Mouse (Mus musculus) spleen, adult 12 weeks (tissue): ENCODE data around the gene Rgsl1.
A peak's percentile ranks its signal among the peaks of the same experiment; 100 is the strongest.
"Not testable (repeated sequence)": the region's sequence is repeated elsewhere in the genome, so short reads cannot be mapped to it uniquely, and the experiment has no call there.

Experiments
- DNase-seq: peaks from one replicate; pipeline ENCODE4 v3.0.0; 2022; ENCODE audit warnings: low spot score

Gene Rgsl1

DNA sequence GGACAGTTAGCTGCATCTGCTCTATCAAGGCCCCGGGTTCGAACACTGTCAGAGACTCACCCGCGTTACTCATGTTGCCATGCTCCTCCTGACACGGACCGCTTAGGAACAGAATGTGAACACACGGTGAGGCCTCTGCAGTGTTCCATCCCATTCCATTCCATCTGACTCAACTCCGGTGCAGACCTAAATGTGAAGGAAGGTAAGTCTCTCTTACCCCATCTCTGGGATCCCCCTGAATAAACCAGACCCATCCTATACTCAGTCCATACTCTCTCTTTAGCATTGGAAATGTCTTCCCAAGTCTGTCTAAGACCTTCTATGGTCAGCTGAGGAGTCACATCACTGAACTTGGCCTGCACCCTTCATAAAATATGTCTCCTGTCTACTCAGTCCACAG lies at the start of gene Rgsl1:
Gene Rgsl1, minus strand, starts transcription at position 101 of the 400 bp plus-strand sequence.
- DNase-seq, result no peak

DNA sequence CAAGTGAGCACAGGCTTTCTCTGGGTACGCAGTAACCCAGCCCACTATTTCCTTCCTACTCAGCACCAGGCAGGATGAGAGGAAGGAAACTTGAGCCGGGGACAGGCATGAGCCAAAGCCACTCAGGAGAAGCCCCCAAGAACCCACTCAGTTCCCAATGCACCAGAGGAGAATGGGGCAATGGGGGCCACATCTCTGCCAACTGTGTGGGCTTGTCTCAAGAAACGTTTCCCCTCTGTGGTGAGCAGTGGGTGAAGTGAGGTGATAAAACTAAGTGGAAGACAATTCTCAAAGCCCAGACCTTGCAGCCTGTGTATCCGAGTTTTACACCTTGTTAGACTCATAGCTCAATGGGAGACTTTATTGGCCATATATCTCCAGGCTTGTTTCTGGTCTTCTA lies 47.5 kb upstream of the Rgsl1 start, which contains the start of gene Teddm1a:
Gene Teddm1a, plus strand, starts transcription at position 301 of the 400 bp plus-strand sequence.
- DNase-seq, result no peak

DNA sequence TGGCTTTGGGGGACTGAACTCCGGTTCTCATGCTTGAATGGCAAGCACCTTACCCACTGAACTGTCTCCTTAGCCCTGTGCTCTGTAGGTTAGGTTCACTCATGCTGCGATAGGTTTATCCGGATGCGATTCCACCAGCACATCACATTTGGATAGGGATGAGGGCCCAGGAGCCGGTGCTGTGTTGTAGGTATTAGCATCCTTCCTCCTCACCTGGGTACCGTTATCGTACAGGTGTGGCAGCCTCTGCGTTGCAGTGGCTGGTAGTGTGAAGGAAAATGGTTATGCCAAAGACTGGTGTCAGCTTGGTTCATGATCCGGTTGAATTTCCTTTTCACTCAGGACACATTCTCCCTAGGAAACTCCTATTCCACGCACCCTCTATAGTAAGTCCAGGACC lies 46.2 kb upstream of the Rgsl1 start:
- DNase-seq, result no peak

DNA sequence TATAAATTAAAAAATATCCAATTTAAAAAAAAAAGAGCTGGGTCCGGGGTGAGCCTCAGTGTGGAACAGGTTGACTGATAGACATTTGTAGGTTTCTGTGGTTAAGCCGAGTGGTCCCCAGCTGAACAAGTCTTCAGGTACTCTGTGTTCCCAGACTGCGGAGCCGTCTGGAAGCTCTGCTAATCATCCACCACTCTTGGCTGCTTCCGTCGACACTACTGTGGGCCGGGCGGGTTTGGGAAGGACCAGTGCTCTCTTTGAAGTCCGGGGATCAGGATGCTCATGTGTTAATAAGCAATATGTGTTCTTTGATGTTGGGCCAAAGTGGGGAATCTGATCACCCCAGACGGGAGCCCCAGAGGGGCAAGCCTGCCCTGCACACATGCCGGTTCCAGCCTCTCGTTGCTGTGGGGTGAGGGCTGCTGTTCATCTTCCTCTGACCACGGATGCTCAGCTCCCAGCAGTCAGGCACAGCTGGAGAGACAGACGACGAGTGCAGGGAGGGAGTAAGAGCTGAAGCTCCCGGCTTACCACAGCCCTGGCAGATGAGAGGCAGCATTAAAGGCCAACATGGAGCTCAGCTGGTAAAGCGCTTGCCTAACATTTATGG lies 42.2 kb upstream of the Rgsl1 start:
- DNase-seq, result no peak

DNA sequence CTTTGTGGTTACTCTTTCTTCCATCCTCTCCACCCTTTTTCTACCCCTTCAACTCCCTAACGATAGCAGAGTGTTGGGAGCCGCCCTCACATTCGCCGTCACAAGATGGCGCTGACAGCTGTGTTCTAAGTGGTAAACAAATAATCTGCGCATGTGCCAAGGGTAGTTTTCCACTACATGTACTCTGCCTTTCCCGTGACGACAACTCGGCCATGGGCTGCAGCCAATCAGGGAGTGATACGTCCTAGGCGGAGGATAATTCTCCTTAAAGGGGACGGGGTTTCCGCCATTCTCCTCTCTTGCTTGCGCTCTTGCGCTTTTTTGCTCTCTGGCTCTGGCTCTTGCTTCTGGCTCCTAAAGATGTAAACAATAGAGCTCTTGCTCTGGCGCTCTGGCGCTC lies 36.4 kb upstream of the Rgsl1 start:
- DNase-seq, result not testable (repeated sequence)

DNA sequence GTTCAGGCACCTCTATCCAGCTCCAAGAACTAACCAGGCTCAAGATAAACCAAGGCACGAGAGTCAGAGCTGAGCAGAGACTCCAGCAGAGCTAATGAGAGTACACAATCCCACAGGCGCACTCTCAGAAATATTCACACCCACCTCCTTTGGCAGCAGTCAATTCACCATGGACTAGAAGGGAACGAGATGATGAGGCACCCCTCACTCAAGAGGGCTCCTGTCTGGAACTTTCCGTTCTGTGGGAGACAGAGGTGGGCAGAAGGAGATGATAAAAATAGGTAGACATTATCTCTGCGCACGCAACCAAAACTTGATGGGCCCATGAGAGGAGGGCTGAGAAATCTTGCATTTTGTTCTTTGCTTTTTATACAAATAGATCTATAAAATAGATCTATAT lies 30.1 kb upstream of the Rgsl1 start, which contains the start of gene Teddm1b:
Gene Teddm1b, plus strand, starts transcription at position 301 of the 400 bp plus-strand sequence.
- DNase-seq, result no peak

DNA sequence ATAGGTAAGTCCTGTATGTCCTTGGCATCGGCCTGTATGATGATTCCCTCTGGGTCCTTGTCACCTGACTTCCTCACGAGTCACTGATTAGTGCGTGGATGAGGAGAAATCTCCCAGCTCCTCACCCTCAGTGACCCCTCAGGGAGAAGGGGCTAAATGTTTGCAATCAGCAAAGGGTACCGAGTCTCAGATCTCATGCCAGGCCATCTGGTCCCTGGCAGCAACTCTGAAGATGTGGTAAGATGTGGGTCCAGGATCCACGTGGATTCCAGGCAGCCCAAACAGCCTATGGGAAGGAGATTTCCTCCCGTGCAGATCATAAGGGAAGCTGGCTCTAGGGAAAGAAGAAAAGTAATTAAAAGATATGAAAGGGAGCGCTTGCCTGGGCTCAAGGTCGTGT lies 12.0 kb upstream of the Rgsl1 start:
- no peak for DNase-seq

DNA sequence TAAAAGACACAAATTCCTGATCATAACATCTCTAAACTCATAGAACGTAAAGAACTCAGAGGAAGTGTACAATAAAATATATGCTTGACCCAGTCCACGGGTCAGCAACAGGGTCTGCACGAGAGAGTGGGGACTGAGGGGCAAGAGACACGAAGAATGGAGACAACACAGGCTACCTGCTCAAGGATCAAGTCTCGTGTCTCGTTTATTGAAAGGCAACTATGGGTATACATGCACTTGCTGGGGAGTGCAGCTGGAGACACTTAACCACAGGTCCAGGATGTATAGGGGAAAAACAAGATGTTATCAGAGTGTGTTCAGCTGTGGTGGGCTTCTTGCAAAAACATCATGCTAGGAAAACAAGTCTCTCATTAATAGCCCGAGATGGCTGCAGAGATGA lies 8.8 kb upstream of the Rgsl1 start:
- not testable (repeated sequence) for DNase-seq

DNA sequence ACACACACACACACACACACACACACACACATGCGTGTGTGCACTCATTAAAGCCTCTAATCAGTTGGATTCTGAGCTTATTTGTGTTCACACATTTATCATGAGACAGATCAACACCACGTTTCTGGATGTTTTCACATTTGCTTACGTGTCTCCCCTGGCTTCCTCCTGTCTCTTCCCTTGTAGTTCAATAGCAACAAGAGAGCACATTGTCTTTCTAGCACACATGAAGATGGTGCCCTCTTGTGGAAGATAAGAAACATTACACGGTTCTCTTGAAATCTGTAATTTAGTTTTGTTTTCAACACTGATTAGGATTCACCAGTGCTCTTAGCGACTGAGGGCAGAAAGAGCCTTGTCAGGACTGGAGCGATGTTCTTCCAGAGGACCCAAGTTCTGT lies 2.9 kb upstream of the Rgsl1 start:
- DNase-seq, result no peak

DNA sequence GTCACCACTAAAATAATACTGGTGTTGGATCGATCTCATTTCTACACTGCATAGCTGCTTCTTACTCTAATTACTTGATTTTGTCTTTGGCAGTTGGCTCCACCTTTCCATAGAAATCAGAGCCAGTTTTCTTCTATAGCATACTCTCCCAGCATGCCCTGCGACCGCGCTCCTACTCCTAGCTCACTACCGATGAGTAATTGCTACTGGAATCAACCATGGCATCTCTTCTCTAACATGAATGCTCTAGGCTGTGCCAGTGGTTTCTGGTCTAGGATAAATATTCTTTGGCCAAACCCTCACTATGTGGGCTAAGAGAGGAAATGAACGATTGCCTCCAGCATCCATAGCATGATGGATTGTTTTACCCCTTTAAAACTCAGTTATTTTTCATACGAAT lies 2.5 kb upstream of the Rgsl1 start:
- no peak for DNase-seq

DNA sequence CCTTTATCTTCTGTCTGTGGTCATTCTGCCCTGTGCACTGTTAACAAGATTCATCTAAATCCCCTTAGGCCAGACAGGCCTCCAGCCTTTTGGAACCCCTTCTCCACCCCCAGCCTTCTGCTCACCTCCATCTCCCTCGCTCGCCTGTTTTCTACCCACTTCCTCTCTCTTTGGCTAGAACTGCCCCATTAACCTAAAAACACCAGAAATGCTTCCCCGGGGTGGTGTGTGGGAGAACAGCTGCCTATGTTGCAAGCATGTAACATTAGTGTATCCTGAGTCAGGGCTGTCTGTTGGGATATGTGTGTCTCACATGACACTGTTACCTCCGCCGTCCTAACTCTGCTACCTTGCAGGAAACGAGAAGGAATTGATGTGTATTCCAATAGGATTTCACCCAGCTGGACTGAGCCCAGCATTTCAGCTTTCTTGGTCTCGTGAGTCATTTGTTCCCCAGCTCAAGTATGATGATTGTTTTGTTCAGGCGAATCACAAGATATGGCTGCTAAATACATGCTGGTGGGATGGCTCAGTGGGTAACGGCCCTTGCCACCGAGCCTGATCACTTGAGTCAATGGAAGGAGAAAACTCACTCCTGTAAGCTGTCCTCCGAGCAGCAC lies 1.7 kb downstream of the Rgsl1 start:
- no peak for DNase-seq

DNA sequence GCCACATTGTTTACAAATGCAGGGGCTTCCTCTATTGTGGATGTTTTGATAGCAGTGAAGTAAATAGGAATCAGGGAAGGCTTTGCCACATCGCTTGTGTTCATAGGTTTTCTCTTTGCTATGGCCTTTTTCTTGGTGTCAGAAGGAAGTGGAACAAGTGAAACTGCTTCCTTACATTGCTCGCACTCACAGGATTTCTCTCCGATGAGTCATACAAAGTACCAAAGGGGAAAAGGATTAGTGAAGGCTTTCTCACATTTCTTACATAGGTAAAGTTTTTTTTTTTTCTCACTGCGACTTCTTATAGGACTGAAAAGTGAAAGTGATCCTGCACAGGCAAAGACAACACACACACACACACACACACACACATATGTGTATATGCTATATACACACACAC lies 7.9 kb downstream of the Rgsl1 start:
- DNase-seq, result no peak

DNA sequence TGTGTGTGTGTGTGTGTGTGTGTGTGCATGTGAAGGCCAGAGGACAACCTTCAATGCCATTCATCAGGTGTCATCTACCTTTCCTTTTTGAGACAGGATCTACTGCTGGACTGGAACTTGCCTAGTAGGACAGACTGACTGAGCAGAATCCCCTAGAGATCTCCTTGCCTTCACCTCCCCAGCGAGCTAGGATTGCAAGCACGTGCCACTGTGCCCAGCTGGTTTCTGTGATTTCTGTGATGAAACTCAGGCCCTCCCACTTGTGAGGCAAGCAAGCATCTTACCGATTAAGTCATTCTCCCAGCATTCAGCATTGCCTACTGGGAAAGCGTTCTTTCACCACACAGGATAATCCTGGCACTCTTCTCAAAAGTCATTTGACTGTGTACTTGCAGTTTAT lies 13.2 kb downstream of the Rgsl1 start:
- DNase-seq, result no peak

DNA sequence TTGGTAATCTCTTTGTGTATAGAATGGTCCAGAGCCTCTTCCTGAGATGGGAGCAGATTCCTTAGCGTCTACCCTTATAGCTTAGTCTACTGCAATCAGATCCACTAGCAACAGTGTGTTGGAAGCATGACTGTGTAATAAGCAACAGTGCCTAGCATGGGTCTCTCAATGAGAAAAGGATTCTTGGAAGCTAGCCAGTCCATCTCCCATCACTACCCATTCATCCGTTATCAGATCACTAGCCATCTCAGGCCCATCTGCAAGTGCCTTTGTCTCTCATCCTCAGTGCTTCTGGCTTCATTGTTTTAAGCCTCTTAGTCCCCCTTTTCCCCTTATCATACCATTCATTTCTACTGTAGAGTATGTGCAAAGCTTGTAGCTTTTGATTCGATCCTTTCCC lies 23.7 kb downstream of the Rgsl1 start:
- DNase-seq, result no peak

DNA sequence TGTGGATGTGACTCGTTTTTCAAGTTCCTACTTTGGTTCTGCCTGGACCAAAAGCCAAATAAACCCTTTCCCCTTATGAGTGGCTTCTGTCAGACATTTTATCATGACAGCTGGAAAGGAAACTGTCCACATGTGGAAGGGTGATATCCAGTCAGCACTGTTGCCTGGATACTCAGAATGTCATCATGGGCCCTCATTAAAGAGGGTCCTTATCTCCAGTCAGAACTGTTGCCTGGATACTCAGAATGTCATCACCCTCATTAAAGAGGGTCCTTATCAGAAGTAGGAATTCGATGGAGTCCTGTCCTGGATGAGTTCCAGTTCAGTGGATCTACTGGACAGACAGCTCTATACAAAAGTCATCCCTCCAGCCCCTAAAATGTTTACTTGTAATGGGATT lies 29.7 kb downstream of the Rgsl1 start:
- DNase-seq, result no peak

DNA sequence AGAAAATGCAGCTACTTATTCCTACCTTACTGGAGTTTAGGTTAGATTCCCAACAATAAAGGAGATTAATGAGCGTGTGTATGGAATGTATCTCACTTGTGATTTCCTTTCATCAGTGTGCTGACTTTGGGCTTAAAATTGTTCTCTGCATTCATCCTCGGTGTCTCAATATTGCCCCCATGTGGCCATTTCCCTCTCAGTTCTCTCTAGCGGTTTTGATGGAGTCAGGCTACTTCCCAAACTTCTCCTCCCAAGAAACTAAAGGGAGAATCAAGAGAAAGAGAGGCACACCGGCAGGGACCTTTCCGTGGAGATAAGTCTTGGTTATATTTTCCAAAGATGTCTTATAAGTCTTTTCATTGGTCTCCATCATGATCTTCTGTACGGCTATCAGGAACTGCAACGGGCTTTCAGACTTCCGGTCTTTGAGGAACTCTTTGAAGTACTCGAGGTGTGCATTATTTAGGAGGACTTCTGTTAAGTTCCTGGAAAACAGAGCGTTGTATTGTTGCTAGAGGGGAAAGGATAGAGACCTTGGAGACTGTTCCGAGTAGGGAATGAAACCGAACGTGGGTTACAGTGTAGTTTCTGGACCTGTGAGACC lies 36.5 kb downstream of the Rgsl1 start:
- peak; percentile 21 for DNase-seq

DNA sequence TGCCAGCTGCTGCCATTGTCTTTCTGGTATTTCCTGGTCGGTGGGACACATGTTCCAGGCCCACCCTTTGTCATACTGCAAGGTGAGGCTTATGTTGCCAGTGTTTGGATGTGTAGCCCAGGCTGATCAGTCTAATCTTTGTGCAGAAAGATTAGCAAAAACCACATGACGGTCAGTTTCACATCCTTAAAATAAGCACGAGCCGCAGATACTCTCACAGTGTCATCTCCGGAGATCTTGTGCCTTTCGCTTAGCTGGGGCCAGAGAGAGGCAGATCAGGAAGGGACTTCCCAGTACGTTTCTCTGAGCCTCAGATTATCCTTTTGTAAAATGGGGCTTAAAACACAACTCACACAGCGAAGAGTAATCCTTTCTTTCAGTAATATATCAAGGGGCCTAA lies 40.4 kb downstream of the Rgsl1 start:
- no peak for DNase-seq

DNA sequence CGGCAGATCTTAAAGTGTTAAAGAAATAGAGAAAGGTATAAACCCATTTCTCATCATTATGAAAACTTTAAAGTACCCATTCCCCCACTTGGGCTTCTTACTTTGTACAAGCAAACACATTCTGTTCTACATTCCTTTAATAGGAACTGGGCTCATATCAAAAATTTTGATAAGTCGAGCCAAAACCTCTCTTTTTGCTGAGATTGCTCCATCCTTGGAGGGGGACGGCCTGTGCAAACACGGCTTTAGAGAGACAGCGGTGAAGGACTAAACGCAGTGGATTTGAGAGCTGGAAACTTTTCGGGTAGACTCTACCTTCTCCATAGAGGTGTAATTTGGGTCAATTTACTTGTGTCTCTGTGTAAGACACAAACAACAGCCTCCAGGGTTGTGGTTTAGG lies 41.3 kb downstream of the Rgsl1 start:
- DNase-seq, result no peak

DNA sequence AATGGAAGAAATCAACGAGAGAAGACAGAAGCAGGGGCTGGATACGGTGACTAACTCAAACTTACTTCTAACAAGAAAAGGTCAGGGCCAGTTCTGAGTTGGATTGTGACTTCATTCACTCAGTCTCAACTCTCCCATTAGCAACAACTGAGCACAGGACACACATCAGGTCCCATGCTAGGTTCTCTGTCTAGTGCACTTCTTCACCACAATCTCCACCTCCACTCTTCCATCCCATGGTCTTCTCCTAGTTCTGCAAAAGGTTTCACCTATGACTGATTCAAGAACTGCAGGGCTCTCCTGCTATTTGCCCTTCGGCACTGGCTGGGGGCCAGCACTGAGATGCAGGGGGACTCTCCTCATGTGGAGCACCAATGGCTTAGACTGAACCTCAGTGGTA lies 49.7 kb downstream of the Rgsl1 start:
- no peak for DNase-seq

DNA sequence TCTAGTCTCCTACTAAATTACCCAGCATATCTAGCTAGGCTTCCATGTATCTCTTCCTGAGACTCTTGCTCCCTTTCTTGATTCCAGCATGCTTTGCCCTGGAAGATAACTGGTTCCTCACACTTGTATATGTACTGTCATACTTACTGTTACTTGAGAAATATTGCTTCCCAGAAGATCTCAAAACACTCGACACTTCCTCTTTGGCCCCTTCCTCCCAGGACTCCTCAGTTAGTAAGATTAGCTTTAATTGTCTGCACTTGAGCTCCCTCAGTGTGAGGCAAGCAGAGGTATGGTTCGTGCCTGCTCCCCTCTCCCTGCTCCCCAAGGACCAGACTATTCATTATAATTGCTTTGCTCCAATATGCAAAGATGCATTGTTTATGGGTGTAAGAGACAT lies 53.2 kb downstream of the Rgsl1 start:
- DNase-seq, result no peak

DNA sequence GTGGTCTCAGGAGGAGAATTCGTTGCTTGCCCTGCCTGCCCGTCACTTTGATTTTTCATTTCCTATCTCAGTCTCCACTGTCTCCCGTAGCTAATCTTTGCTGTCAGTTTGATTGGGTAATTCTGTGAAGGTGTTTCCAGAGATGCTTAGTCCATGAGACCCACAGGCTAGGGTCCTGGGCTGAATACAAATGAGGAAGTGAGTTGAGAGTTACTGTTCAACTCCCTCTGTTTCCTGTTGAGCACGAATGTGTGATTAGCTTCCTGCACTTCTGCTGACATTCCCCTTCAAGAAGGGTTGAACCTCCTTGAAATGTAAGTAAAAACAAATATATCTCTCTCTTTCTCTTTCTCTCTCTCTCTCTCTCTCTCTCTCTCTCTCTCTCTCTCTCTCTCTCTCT lies 58.3 kb downstream of the Rgsl1 start:
- DNase-seq, result no peak

DNA sequence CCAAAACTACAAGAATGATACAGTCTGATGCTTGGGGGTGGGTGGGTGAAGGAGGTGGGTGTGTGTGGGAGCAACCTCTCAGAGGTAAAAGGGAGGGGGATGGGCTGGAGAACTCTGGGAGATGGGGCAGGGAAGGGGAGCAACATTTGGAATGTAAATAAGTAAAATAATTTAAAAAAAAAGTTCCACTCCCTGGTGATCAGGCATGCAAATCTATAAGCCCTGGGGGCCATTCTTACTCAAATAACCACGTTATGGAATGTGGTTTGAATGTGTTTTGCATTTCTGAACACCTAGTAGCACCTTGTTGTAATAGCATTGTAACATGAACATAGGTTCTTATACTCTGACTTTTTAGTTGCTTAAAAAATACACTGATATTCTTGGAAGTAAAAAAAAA lies 60.6 kb downstream of the Rgsl1 start:
- no peak for DNase-seq

DNA sequence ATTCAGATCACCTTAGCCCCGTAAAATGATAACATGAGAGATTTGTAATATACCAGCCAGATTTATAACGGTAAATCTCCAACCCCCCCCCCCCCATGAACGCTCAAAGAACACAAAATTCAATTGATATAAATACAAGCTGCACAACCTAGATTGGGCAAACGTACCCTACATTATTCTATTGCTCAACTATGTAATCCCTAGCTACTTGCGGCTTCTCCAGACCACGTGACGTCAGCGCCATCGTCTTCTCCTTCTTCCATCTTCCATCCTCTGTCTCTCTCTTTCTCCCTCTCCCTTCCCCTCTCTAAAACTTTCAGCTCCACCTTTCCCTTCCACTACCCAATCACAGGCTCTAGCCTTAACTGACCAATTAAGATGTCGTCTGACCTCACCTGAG lies 65.7 kb downstream of the Rgsl1 start:
- DNase-seq, result no peak

DNA sequence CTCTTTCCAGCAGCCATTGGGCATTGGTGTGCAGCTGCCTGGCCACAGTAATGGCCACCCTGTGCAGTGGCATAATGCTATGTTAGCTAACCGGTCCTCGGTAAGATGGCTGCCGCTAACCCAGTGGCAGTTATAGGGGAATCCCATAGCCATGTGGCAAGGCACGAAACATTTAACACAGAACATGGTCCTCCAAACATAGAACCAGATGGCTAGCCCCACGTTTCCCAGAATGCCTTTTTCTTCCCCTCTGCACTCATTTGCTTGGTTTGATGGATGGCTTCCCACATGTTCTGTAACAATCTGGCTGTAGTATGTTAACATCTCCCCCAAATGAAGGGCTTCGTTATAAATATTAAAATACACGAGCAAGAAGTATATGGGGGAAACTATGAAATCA lies 67.7 kb downstream of the Rgsl1 start:
- DNase-seq, result no peak
